Mouse (Mus musculus): Measurements from ENCODE around the gene Ush2a. TPM values are rescaled to one million over a fixed set of nuclear protein-coding genes. Genes with fewer than 3 reads are reported as not detected.

The Ush2a gene
- polyA plus RNA-seq, 1 experiment: not detected

DNA sequence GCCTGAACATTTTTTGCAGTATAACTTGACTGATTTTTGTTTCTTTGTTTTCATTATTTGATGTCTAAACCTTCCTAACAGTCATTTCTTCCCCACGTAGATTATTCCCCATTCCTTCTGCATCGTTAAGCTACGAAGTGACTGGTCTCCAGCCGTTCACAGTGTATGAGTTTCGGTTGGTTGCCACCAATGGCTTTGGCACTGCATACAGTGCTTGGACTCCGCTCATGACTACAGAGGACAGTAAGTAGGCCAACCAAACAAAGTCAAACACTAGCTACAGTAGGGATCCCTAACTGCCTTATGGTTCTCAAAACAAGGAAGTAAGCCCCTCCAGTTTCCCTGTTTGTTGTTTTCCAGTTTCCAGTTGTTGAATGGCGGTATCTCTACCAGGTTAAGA, 453.1 kb downstream of the Ush2a start:
- H3K27me3 ChIP-seq (ENCODE audit: control insufficient read depth, insufficient read depth, insufficient read length): no peaks in the 10 kb centered on the region
- H3K36me3 ChIP-seq (ENCODE audit: control insufficient read depth, insufficient read depth): no peaks in the 10 kb centered on the region
- H3K4me2 ChIP-seq (ENCODE audit: low read depth): no peak overlapping the region
- TF ChIP-seq MAX (IDR thresholded peaks at IDR 0.05; ENCODE audit: low read depth) (no peak), USF1 (IDR thresholded peaks at IDR 0.05; ENCODE audit: low read depth) (no peak), TCF3 (IDR thresholded peaks at IDR 0.05; ENCODE audit: insufficient read length, low read depth) (no peak), TCF12 (IDR thresholded peaks at IDR 0.05; ENCODE audit: insufficient read depth, poor library complexity, severe bottlenecking) (no peak), REST (IDR thresholded peaks at IDR 0.05; ENCODE audit: insufficient read depth, insufficient read length) (no peak), MYOG (IDR thresholded peaks at IDR 0.05; ENCODE audit: control insufficient read depth in 1 of 3, insufficient read depth in 1 of 3, insufficient read length in 2 of 3, low read depth in 2 of 3) (no peak), POLR2A (IDR thresholded peaks at IDR 0.05; ENCODE audit: insufficient read length, low read depth) (no peak), POLR2AphosphoS2 (IDR thresholded peaks at IDR 0.05; ENCODE audit: insufficient read length, low read depth) (no peak), E2F4 (IDR thresholded peaks at IDR 0.05; ENCODE audit: insufficient read depth) (no peak), SRF (IDR thresholded peaks at IDR 0.05; ENCODE audit: control insufficient read depth, insufficient read length, low read depth) (no peak), MYOD1 (IDR thresholded peaks at IDR 0.05; ENCODE audit: control insufficient read depth in 1 of 3, insufficient read length in 2 of 3, low read depth in 2 of 3) (no peak), CEBPB (IDR thresholded peaks at IDR 0.05; ENCODE audit: insufficient read depth, poor library complexity, severe bottlenecking) (no peak)
- no peaks in the 10 kb centered on the region for H3K79me2 ChIP-seq (ENCODE audit: control insufficient read depth, insufficient read depth)
- no peak overlapping the region for H3K4me3 ChIP-seq
- H3ac ChIP-seq (ENCODE audit: control insufficient read depth, insufficient read length): no peak overlapping the region

DNA sequence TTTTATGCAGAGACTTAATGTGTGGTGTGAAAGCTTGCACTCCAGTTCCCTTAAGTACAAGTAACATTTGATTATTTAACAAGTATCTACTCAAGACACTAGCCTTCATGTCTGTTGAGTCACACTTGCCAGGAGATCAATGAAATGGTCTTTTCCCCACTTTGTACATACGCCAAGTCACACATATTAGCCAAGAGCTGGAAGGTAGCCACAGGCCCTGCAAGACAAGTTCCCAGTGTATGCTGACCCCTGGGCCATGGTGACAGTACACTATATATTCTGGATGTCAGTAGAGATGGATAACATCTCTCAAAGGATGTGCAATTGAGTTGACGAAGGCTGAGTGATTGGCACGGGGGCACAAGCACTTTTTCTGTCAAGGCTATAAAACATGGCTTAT, 455.1 kb downstream of the Ush2a start:
- no peaks in the 10 kb centered on the region for H3K79me2 ChIP-seq (ENCODE audit: control insufficient read depth, insufficient read depth)
- no peak for TF ChIP-seq MAX (IDR thresholded peaks at IDR 0.05; ENCODE audit: low read depth)
- TF ChIP-seq POLR2AphosphoS2 (IDR thresholded peaks at IDR 0.05; ENCODE audit: insufficient read length, low read depth): no peak
- TF ChIP-seq MYOD1 (IDR thresholded peaks at IDR 0.05; ENCODE audit: control insufficient read depth in 1 of 3, insufficient read length in 2 of 3, low read depth in 2 of 3): no peak
- no peak for TF ChIP-seq TCF12 (IDR thresholded peaks at IDR 0.05; ENCODE audit: insufficient read depth, poor library complexity, severe bottlenecking)
- TF ChIP-seq USF1 (IDR thresholded peaks at IDR 0.05; ENCODE audit: low read depth): no peak
- no peak for TF ChIP-seq SRF (IDR thresholded peaks at IDR 0.05; ENCODE audit: control insufficient read depth, insufficient read length, low read depth)
- no peak for TF ChIP-seq E2F4 (IDR thresholded peaks at IDR 0.05; ENCODE audit: insufficient read depth)
- TF ChIP-seq POLR2A (IDR thresholded peaks at IDR 0.05; ENCODE audit: insufficient read length, low read depth): no peak
- TF ChIP-seq MYOG (IDR thresholded peaks at IDR 0.05; ENCODE audit: control insufficient read depth in 1 of 3, insufficient read depth in 1 of 3, insufficient read length in 2 of 3, low read depth in 2 of 3): no peak
- TF ChIP-seq REST (IDR thresholded peaks at IDR 0.05; ENCODE audit: insufficient read depth, insufficient read length): no peak
- TF ChIP-seq TCF3 (IDR thresholded peaks at IDR 0.05; ENCODE audit: insufficient read length, low read depth): no peak
- H3ac ChIP-seq (ENCODE audit: control insufficient read depth, insufficient read length): no peak overlapping the region
- H3K4me2 ChIP-seq (ENCODE audit: low read depth): no peak overlapping the region
- no peak overlapping the region for H3K4me3 ChIP-seq
- H3K27me3 ChIP-seq (ENCODE audit: control insufficient read depth, insufficient read depth, insufficient read length): no peaks in the 10 kb centered on the region
- no peaks in the 10 kb centered on the region for H3K36me3 ChIP-seq (ENCODE audit: control insufficient read depth, insufficient read depth)

DNA sequence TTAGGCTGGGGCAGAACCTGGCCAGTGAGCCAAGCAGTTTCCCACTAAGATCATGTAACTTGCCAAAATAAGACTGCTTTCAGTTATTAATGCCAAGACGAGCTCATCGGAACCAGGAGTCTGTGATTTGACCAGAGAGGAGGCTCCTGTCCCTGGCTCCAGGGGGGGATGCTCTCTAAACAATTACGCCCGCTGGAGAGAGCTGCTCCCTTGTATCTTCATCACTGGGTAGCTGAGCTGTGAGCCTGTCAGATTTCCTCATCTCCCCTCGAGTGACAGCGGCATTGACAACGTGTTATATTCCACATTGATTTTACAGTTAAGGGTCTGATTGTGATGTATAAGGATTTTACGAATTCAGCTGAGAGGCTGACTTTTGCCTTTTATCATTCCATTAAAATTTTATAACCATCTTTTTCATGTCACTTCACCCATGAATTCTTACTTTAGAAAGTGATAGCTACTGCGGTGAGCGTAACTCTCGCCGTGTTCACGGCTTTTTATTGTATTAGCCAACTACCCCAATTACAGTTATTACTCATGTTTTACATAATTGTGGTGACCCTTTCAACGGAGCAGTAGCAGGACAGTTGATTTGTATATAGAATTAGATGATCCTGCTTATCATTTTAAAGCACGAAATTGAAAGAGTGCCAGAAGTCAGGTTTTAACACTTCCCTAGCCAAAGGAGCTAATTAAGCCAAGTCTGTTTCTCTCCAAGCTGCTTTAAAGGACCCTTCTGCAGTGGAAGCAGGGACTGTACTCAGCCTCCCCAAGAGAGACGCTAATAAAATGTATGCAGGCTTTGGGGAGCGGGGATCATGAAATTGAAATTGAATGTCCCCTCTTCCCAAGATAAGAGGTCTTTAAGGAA, 463.5 kb downstream of the Ush2a start:
- H3ac ChIP-seq (ENCODE audit: control insufficient read depth, insufficient read length): no peak overlapping the region
- H3K79me2 ChIP-seq (ENCODE audit: control insufficient read depth, insufficient read depth): no peaks in the 10 kb centered on the region
- H3K4me2 ChIP-seq (ENCODE audit: low read depth): no peak overlapping the region
- H3K4me3 ChIP-seq: no peak overlapping the region
- no peaks in the 10 kb centered on the region for H3K36me3 ChIP-seq (ENCODE audit: control insufficient read depth, insufficient read depth)
- peaks cover 5% of the 10 kb centered on the region for H3K27me3 ChIP-seq (ENCODE audit: control insufficient read depth, insufficient read depth, insufficient read length)
- TF ChIP-seq TCF12 (IDR thresholded peaks at IDR 0.05; ENCODE audit: insufficient read depth, poor library complexity, severe bottlenecking) (no peak), TCF3 (IDR thresholded peaks at IDR 0.05; ENCODE audit: insufficient read length, low read depth) (no peak), MYOD1 (IDR thresholded peaks at IDR 0.05; ENCODE audit: control insufficient read depth in 1 of 3, insufficient read length in 2 of 3, low read depth in 2 of 3) (no peak)

DNA sequence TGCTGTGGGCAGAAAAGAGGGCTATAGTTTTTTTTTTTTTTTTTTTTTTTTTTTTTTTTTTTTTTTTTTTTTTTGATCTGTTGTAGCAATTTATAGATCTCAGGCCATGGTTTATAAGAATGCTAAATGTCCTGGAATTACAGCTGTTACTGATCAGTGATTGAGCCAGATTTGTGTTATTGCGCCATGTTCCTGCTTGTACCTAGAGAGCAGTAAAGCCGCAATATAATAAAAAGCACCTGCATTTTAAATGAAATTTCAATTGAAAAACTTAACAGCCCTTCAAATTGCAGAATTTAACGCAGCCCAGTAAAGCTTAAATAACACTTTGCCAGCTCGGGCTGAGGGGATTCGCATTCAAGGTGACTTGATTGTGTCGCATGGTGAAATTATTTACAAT, 465.1 kb downstream of the Ush2a start:
- Histone ChIP-seq H3K36me3 (ENCODE audit: control insufficient read depth, insufficient read depth) (no peaks in the 10 kb centered on the region), H3K4me3 (no peak overlapping the region), H3K27me3 (ENCODE audit: control insufficient read depth, insufficient read depth, insufficient read length) (peaks cover 5% of the 10 kb centered on the region), H3K79me2 (ENCODE audit: control insufficient read depth, insufficient read depth) (no peaks in the 10 kb centered on the region), H3ac (ENCODE audit: control insufficient read depth, insufficient read length) (no peak overlapping the region), H3K4me2 (ENCODE audit: low read depth) (no peak overlapping the region)
- TF ChIP-seq CEBPB (IDR thresholded peaks at IDR 0.05; ENCODE audit: insufficient read depth, poor library complexity, severe bottlenecking): no peak
- TF ChIP-seq MAX (IDR thresholded peaks at IDR 0.05; ENCODE audit: low read depth): no peak
- no peak for TF ChIP-seq USF1 (IDR thresholded peaks at IDR 0.05; ENCODE audit: low read depth)
- TF ChIP-seq POLR2A (IDR thresholded peaks at IDR 0.05; ENCODE audit: insufficient read length, low read depth): no peak
- TF ChIP-seq MYOG (IDR thresholded peaks at IDR 0.05; ENCODE audit: control insufficient read depth in 1 of 3, insufficient read depth in 1 of 3, insufficient read length in 2 of 3, low read depth in 2 of 3): no peak
- TF ChIP-seq TCF3 (IDR thresholded peaks at IDR 0.05; ENCODE audit: insufficient read length, low read depth): no peak
- TF ChIP-seq E2F4 (IDR thresholded peaks at IDR 0.05; ENCODE audit: insufficient read depth): no peak
- TF ChIP-seq TCF12 (IDR thresholded peaks at IDR 0.05; ENCODE audit: insufficient read depth, poor library complexity, severe bottlenecking): no peak
- TF ChIP-seq POLR2AphosphoS2 (IDR thresholded peaks at IDR 0.05; ENCODE audit: insufficient read length, low read depth): no peak

DNA sequence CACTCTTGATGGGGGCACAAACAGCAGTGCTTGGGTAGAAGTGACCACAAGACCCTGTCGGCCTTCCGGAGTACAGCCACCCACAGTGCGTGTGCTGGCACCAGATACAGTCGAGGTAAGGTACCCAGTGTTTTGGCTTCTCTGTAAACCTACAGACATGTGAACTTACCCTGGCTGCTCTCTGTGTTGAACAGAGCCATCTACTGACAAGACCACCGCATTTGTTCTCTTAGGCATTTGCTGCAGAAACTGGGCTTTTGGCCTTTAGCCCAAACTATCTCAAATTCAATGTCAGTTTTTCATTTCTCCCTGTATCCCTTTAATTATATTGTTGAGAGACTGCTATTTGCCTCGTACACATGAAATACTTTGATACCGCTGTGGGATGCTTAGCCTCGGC, 466.8 kb downstream of the Ush2a start:
- no peak overlapping the region for H3K4me3 ChIP-seq
- H3K79me2 ChIP-seq (ENCODE audit: control insufficient read depth, insufficient read depth): no peaks in the 10 kb centered on the region
- H3K36me3 ChIP-seq (ENCODE audit: control insufficient read depth, insufficient read depth): no peaks in the 10 kb centered on the region
- peaks cover 5% of the 10 kb centered on the region for H3K27me3 ChIP-seq (ENCODE audit: control insufficient read depth, insufficient read depth, insufficient read length)
- no peak overlapping the region for H3K4me2 ChIP-seq (ENCODE audit: low read depth)
- no peak overlapping the region for H3ac ChIP-seq (ENCODE audit: control insufficient read depth, insufficient read length)
- TF ChIP-seq MYOD1 (IDR thresholded peaks at IDR 0.05; ENCODE audit: control insufficient read depth in 1 of 3, insufficient read length in 2 of 3, low read depth in 2 of 3): no peak
- TF ChIP-seq USF1 (IDR thresholded peaks at IDR 0.05; ENCODE audit: low read depth): no peak

Measured in myocyte (in vitro differentiated cells).